Mouse (Mus musculus) stomach, postnatal 0 days (tissue): ENCODE measurements around the gene Reep3. TPM values are rescaled to one million over a fixed set of nuclear protein-coding genes. Genes with fewer than 3 reads are reported as not detected.
A peak's percentile ranks its signal among the peaks of the same experiment; 100 is the strongest.

Experiments
- ATAC-seq: fragments of 200-750 bp; cut with Nextera tagmentation; 2 replicates; pipeline ENCODE4 v1.8.0; 2017; ENCODE audit not compliant: low FRiP score, low TSS enrichment
- DNase-seq: peaks from one replicate; pipeline ENCODE4 v3.0.0-alpha.2; 2016; ENCODE audit warnings: low spot score
- H3K27ac ChIP-seq: fragments of 300-500 bp; sonication (generic); replicated peaks from 2 replicates; pipeline ENCODE4 v1.5.1; 2014; ENCODE audit warnings: mild to moderate bottlenecking, control low read depth
- H3K27me3 ChIP-seq: fragments of 300-500 bp; sonication (generic); 2 replicates; pipeline ENCODE4 v1.6.1; 2014; ENCODE audit warnings: low read length; ENCODE audit not compliant: control insufficient read depth, insufficient read depth
- H3K36me3 ChIP-seq: fragments of 300-500 bp; sonication (generic); 2 replicates; pipeline ENCODE4 v1.6.1; 2014; ENCODE audit warnings: low read length, mixed read lengths; ENCODE audit not compliant: control insufficient read depth, insufficient read depth
- H3K4me1 ChIP-seq: fragments of 300-500 bp; sonication (generic); replicated peaks from 2 replicates; pipeline ENCODE4 v1.6.1; 2014; ENCODE audit warnings: antibody characterized with exemption; ENCODE audit not compliant: control insufficient read depth, insufficient read depth
- H3K4me2 ChIP-seq: fragments of 300-500 bp; sonication (generic); replicated peaks from 2 replicates; pipeline ENCODE4 v1.6.1; 2014; ENCODE audit warnings: low read depth, mild to moderate bottlenecking, control low read depth, moderate library complexity
- H3K4me3 ChIP-seq: fragments of 300-500 bp; sonication (generic); 2 replicates; pipeline ENCODE4 v1.5.1; 2014; ENCODE audit warnings: low read depth, low read length, control low read depth
- H3K9ac ChIP-seq: fragments of 300-500 bp; sonication (generic); 2 replicates; pipeline ENCODE4 v1.6.1; 2014; ENCODE audit warnings: mild to moderate bottlenecking, low read length, control low read depth, mixed read lengths
- H3K9me3 ChIP-seq: fragments of 300-500 bp; sonication (generic); 2 replicates; pipeline ENCODE4 v1.6.1; 2016; ENCODE audit warnings: low read length; ENCODE audit not compliant: control insufficient read depth
- CTCF ChIP-seq: IDR thresholded peaks from 2 replicates; pipeline ENCODE4 v1.5.1; 2016; ENCODE audit warnings: antibody characterized with exemption, low read depth, mild to moderate bottlenecking, moderate library complexity
- EP300 ChIP-seq: optimal IDR thresholded peaks from 2 replicates; pipeline ENCODE3; 2016; ENCODE audit warnings: antibody characterized with exemption
- WGBS: fragments of 180-500 bp; shearing (Covaris S2); extraction: QIAGEN DNeasy Blood & Tissue Kit; methylation state at CpG from one replicate; pipeline ENCODE4 v1.1.7; 2014; 5-methylcytosine and 5-hydroxymethylcytosine counted together
- polyA plus RNA-seq: library from polyadenylated mRNA; unstranded; fragments of >200 nt; fragmentation: Nextera tagmentation; extraction: Ambion mirVana; gene quantifications from 2 replicates; pipeline ENCODE4 v1.2.1, GENCODE M21; 2015

Gene Reep3
- polyA plus RNA-seq, 1 experiment from 2014 or later: 38.6 TPM

- H3K4me1 ChIP-seq: no peaks in the 10 kb centered on the region
- DNase-seq: no peak
- WGBS: 79% methylated on average over 9 of the region's 9 CpGs
- H3K9ac ChIP-seq: no peak overlapping the region
- H3K27ac ChIP-seq: no peak overlapping the region
- H3K4me2 ChIP-seq: no peak overlapping the region
- ATAC-seq: no peak
- TF ChIP-seq EP300: no peak
- no peak for TF ChIP-seq CTCF
- peaks cover 5% of the 10 kb centered on the region; the same call in 1 of the 2 replicates for H3K36me3 ChIP-seq
- no peaks in the 10 kb centered on the region for H3K9me3 ChIP-seq
- H3K27me3 ChIP-seq: no peaks in the 10 kb centered on the region
- no peak overlapping the region for H3K4me3 ChIP-seq
Observed at GRCm38 (mm10) chr10:67023092-67023491, 73.7 kb downstream of the Reep3 start.

- no peaks in the 10 kb centered on the region for H3K9me3 ChIP-seq
- 0 out of 2 replicates have a peak, but pooled peaks cover 2% of the 10 kb centered on the region for H3K4me1 ChIP-seq
- no peak overlapping the region for H3K9ac ChIP-seq
- H3K36me3 ChIP-seq: peaks cover 5% of the 10 kb centered on the region; the same call in 1 of the 2 replicates
- H3K4me2 ChIP-seq: no peak overlapping the region
- ATAC-seq: no peak
- TF ChIP-seq EP300 (no peak), CTCF (no peak)
- 79% methylated on average over 13 of the region's 13 CpGs for WGBS
- no peak overlapping the region for H3K4me3 ChIP-seq
- H3K27ac ChIP-seq: no peak overlapping the region
- no peaks in the 10 kb centered on the region for H3K27me3 ChIP-seq
- no peak for DNase-seq
Observed at GRCm38 (mm10) chr10:67021494-67021893, 75.3 kb downstream of the Reep3 start.

- Histone ChIP-seq H3K27me3 (no peaks in the 10 kb centered on the region), H3K4me1 (0 out of 2 replicates have a peak, but pooled peaks cover 2% of the 10 kb centered on the region), H3K9ac (no peak overlapping the region), H3K27ac (no peak overlapping the region), H3K4me3 (no peak overlapping the region), H3K4me2 (no peak overlapping the region), H3K36me3 (peaks cover 3% of the 10 kb centered on the region; the same call in 1 of the 2 replicates), H3K9me3 (no peaks in the 10 kb centered on the region)
- ATAC-seq: no peak
- 35% methylated on average over 6 of the region's 6 CpGs for WGBS
- TF ChIP-seq CTCF: no peak
- no peak for TF ChIP-seq EP300
- no peak for DNase-seq
Observed at GRCm38 (mm10) chr10:67018875-67019274, 77.9 kb downstream of the Reep3 start.

- ATAC-seq: no peak
- H3K36me3 ChIP-seq: peaks cover 3% of the 10 kb centered on the region; the same call in 1 of the 2 replicates
- DNase-seq: no peak
- no peak overlapping the region for H3K9ac ChIP-seq
- TF ChIP-seq EP300: no peak
- TF ChIP-seq CTCF: 0 out of 2 replicates have a peak, but pooled peaks have one; percentile 16
- no peak overlapping the region for H3K27ac ChIP-seq
- no peak overlapping the region for H3K4me3 ChIP-seq
- WGBS: 73% methylated on average over 4 of the region's 4 CpGs
- no peaks in the 10 kb centered on the region for H3K9me3 ChIP-seq
- H3K27me3 ChIP-seq: no peaks in the 10 kb centered on the region
- 0 out of 2 replicates have a peak, but pooled peaks cover 2% of the 10 kb centered on the region for H3K4me1 ChIP-seq
- no peak overlapping the region for H3K4me2 ChIP-seq
Observed at GRCm38 (mm10) chr10:67017891-67018290, 78.9 kb downstream of the Reep3 start.

GRCm38 (mm10) chr10:67017315-67017714 lies 79.4 kb downstream of the Reep3 start:
- WGBS: 64% methylated on average over 2 of the region's 2 CpGs
- no peak overlapping the region for H3K9ac ChIP-seq
- no peaks in the 10 kb centered on the region for H3K9me3 ChIP-seq
- no peaks in the 10 kb centered on the region for H3K27me3 ChIP-seq
- peaks cover 3% of the 10 kb centered on the region; the same call in 1 of the 2 replicates for H3K36me3 ChIP-seq
- H3K27ac ChIP-seq: no peak overlapping the region
- ATAC-seq: no peak
- 0 out of 2 replicates have a peak, but pooled peaks cover 2% of the 10 kb centered on the region for H3K4me1 ChIP-seq
- H3K4me3 ChIP-seq: no peak overlapping the region
- TF ChIP-seq CTCF (no peak), EP300 (no peak)
- no peak for DNase-seq
- no peak overlapping the region for H3K4me2 ChIP-seq

GRCm38 (mm10) chr10:67016615-67017278 lies 80.0 kb downstream of the Reep3 start:
- WGBS: 71% methylated on average over 4 of the region's 4 CpGs
- TF ChIP-seq CTCF: no peak
- no peak for TF ChIP-seq EP300
- peaks cover 3% of the 10 kb centered on the region; the same call in 1 of the 2 replicates for H3K36me3 ChIP-seq
- no peak overlapping the region for H3K27ac ChIP-seq
- no peaks in the 10 kb centered on the region for H3K9me3 ChIP-seq
- no peak overlapping the region for H3K9ac ChIP-seq
- DNase-seq (no peak), ATAC-seq (0 out of 2 replicates have a peak, but pooled peaks have one; percentile 45)
- H3K4me1 ChIP-seq: 0 out of 2 replicates have a peak, but pooled peaks cover 2% of the 10 kb centered on the region
- no peak overlapping the region for H3K4me3 ChIP-seq
- H3K27me3 ChIP-seq: no peaks in the 10 kb centered on the region
- H3K4me2 ChIP-seq: no peak overlapping the region
